Mouse (Mus musculus): ENCODE data around the gene Omp.

DNA sequence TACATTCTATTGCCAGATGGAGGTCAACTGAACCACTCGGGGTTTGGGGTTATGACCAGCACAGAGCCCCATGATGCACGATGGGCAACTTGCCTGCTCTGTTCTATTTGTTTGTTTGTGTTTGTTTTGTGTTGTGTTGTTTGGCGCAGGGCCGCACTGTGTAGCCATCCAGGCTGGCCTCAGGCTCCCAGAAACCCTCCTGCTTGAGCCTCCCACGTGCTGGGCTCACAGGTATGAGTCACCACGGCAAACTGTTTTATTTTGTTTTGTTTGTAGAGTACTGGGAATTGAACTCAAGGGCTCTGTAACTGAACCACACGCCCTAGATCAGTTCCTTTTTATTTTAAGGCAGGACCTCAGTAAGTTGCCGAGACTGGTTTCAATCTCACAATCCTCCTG is 1.1 kb upstream of the Omp start:
- TF ChIP-seq CTCF (IDR thresholded peaks at IDR 0.05; ENCODE audit: low read depth, low read length) (no peak), POLR2A (IDR thresholded peaks at IDR 0.05; ENCODE audit: extremely low read depth, insufficient read depth, low read length) (no peak)
